Mouse (Mus musculus) heart, embryonic 14.5 days (tissue): ENCODE measurements at regions not wholly inside any gene's neighbourhood (a gene's known extent, or its start where the extent isn't known, plus 50 kb on each side); places are given as distances from the start of the nearest gene placed in this dataset.
"Not testable (repeated sequence)": the region's sequence is repeated elsewhere in the genome, so short reads cannot be mapped to it uniquely, and the experiment has no call there.

ENCODE experiments used
- ATAC-seq: fragments of 200-750 bp; cut with Nextera tagmentation; 2 replicates; pipeline ENCODE4 v1.8.0; 2017; ENCODE audit warnings: low read depth, moderate TSS enrichment; ENCODE audit not compliant: insufficient number of reproducible peaks, insufficient read depth, low FRiP score
- H3K27ac ChIP-seq, 2 experiments: fragments of 200-500 bp in 1 of 2; fragments of 300-500 bp in 1 of 2; sonication (generic) in 1 of 2; replicated peaks in 1 of 2; 2 replicates each; pipeline ENCODE4 v1.5.1; 2012 to 2014; ENCODE audit warnings: low read depth in 2 of 2, low read length in 2 of 2, control low read depth in 1 of 2, mild to moderate bottlenecking in 1 of 2, mixed read lengths in 1 of 2; ENCODE audit not compliant: control insufficient read depth in 1 of 2, insufficient read depth in 1 of 2
- H3K27me3 ChIP-seq: fragments of 300-500 bp; sonication (generic); 2 replicates; pipeline ENCODE4 v1.6.1; 2014; ENCODE audit warnings: mild to moderate bottlenecking, low read length, control low read depth; ENCODE audit not compliant: control insufficient read depth, insufficient read depth
- H3K36me3 ChIP-seq: fragments of 300-500 bp; sonication (generic); 2 replicates; pipeline ENCODE4 v1.6.1; 2014; ENCODE audit warnings: mild to moderate bottlenecking, control low read depth, low read length, mixed read lengths; ENCODE audit not compliant: control insufficient read depth, insufficient read depth
- H3K4me1 ChIP-seq, 2 experiments: fragments of 200-500 bp in 1 of 2; fragments of 300-500 bp in 1 of 2; sonication (generic) in 1 of 2; 2 replicates each; pipeline ENCODE4 v1.6.1; 2012 to 2014; ENCODE audit warnings: low read length in 2 of 2, control low read depth in 1 of 2, mixed read lengths in 1 of 2; ENCODE audit not compliant: control insufficient read depth in 2 of 2, insufficient read depth in 2 of 2
- H3K4me2 ChIP-seq: fragments of 300-500 bp; sonication (generic); 2 replicates; pipeline ENCODE4 v1.6.1; 2014; ENCODE audit warnings: mild to moderate bottlenecking, low read length
- H3K4me3 ChIP-seq, 2 experiments: fragments of 200-500 bp in 1 of 2; fragments of 300-500 bp in 1 of 2; sonication (generic) in 1 of 2; 2 replicates each; pipeline ENCODE4 v1.5.1; 2012 to 2014; ENCODE audit warnings: low read length in 2 of 2, mild to moderate bottlenecking in 2 of 2, control low read depth in 1 of 2, low read depth in 1 of 2, moderate library complexity in 1 of 2; ENCODE audit not compliant: control insufficient read depth in 1 of 2, insufficient read depth in 1 of 2
- H3K9ac ChIP-seq: fragments of 300-500 bp; sonication (generic); 2 replicates; pipeline ENCODE4 v1.6.1; 2014; ENCODE audit warnings: mild to moderate bottlenecking, low read length
- H3K9me3 ChIP-seq: fragments of 300-500 bp; sonication (generic); 2 replicates; pipeline ENCODE4 v1.6.1; 2016; ENCODE audit warnings: low read length, control low read depth; ENCODE audit not compliant: control insufficient read depth
- WGBS: fragments of 180-500 bp; shearing (Covaris S2); extraction: QIAGEN DNeasy Blood & Tissue Kit; methylation state at CpG from one replicate; pipeline ENCODE4 v1.1.7; 2014; 5-methylcytosine and 5-hydroxymethylcytosine counted together

DNA sequence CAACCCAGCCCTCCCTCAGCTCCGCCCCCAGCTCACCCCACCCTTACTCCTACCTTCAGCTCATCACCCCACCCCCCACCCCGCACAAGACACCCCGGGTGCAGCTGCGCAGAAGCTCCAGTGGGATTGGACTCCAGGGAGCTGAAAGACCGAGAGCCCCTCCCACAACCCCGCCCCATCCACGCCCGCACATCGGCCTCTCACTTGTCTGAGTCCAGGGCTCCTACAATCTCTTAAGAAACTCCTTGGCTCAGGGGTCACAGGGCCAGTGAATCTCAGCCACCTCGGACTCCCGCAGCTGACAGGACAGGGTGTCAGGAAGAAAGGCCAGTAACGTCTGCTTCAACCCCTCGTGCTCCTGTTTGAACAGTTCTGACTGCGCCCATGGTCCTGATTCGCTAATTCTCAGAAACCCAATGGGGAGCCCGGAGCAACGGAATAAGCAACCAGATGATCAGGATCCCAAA, 120.7 kb downstream of the Map1s start:
- H3K27ac ChIP-seq, ATAC-seq, H3K9me3 ChIP-seq, H3K27me3 ChIP-seq, H3K9ac ChIP-seq, H3K4me1 ChIP-seq, H3K36me3 ChIP-seq: not testable (repeated sequence)
- H3K4me2 ChIP-seq: peak overlapping the region; percentile 52
- peak overlapping the region in 1 of 2 experiments; percentile 32; a peak in 2 of 4 replicates for H3K4me3 ChIP-seq
- WGBS: 3% methylated on average over 16 of the region's 17 CpGs

DNA sequence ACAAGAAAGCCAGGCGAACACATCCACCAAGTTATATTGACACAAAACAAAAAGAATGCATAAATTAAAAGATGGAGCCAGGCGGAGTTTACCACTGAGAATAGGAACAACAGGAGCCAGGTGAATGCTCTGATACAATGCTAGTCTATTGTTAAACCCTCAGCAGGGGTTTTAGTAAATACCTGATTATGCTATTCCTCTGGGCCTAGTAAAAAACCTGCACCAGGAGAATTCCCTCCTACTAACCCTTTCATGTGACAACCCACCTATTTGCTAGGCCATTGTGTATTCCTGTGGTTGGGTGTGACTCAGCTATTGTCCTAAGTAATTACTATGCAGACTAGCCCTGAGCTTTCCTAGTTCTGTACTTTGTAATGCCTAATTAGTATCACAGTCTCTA, 122.8 kb downstream of the Map1s start:
- not testable (repeated sequence) for H3K27ac ChIP-seq, H3K4me1 ChIP-seq, H3K9me3 ChIP-seq, H3K4me2 ChIP-seq, H3K4me3 ChIP-seq, H3K27me3 ChIP-seq, ATAC-seq, H3K9ac ChIP-seq, H3K36me3 ChIP-seq
- 72% methylated on average over 2 of the region's 2 CpGs for WGBS
